ENCODE assay signal across 11 mouse cellular contexts in the genomic region with DNA sequence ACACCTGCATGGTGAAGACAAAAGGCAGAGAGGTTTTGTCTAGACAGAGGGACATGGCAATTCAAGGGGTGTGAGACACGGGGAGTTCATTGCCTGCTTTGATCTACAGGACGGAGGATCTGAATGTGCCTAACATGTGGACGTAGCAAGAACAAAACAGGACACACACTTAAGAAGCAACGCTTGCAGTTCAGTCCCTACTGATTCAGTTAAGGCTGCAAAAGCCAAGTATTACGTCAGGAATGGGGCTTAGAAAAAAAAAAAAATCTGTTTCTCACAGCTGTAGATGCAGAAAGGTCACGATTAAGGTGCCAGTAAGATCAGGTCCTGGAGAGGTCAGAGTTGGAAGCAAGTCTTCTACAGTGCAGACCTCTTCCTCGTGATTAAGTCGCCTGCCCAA. TPM values are rescaled to one million over a fixed set of nuclear protein-coding genes. Genes with fewer than 3 reads are reported as not detected.
DNase-seq lines count a peak whose midpoint lies in the region; ATAC-seq and TF ChIP-seq lines count a peak whose summit lies in the region.
"Had no signal": no experiment of that assay in that cellular context is flagged by ENCODE, and none has a peak within 500 bp of the region (broad histone marks: within the 10 kb centered on the region; RNA-seq: fewer than 3 reads in every experiment).

No protein-coding gene starts in this region.

- H3K4me1 ChIP-seq in heart, embryonic 12.5 days (replicated peaks) = peaks cover 6% of the 10 kb centered on the region; the same call in 1 of the 2 replicates
- H3K4me1 ChIP-seq in lung, adult 2 months (ENCODE audit: control insufficient read depth, insufficient read depth, low read length) = no peaks in the 10 kb centered on the region
- H3K4me1 ChIP-seq in limb, embryonic 13.5 days = peaks cover 16% of the 10 kb centered on the region

- no peak; the same call in 1 of the 2 replicates for ATAC-seq in heart, embryonic 12.5 days (ENCODE audit: insufficient number of reproducible peaks, low FRiP score)
- ATAC-seq in limb, embryonic 13.5 days (ENCODE audit: low FRiP score, low read depth) = no peak

- no peak overlapping the region for H3K4me2 ChIP-seq in heart, embryonic 12.5 days
- H3K4me2 ChIP-seq in limb, embryonic 13.5 days (replicated peaks) = peak overlapping the region; percentile 43; the same call in 1 of the 2 replicates
- H3K4me2 ChIP-seq: hindbrain, embryonic 15.5 days had no signal

- TF ChIP-seq CTCF in lung, adult 2 months (IDR thresholded peaks at IDR 0.05; ENCODE audit: insufficient read depth, low read length) = no peak

- no peaks in the 10 kb centered on the region for H3K36me3 ChIP-seq in heart, embryonic 12.5 days
- H3K36me3 ChIP-seq in limb, embryonic 13.5 days = no peaks in the 10 kb centered on the region
- H3K36me3 ChIP-seq: hindbrain, embryonic 15.5 days had no signal

- no peak overlapping the region for H3K9ac ChIP-seq in heart, embryonic 12.5 days
- no peak overlapping the region for H3K9ac ChIP-seq in limb, embryonic 13.5 days
- H3K9ac ChIP-seq: hindbrain, embryonic 15.5 days had no signal

- no peak for TF ChIP-seq POLR2A in lung, adult 2 months (IDR thresholded peaks at IDR 0.05; ENCODE audit: borderline replicate concordance, extremely low read depth, low read depth, low read length)

- DNase-seq in heart, adult 18-20 months = peak; percentile 34 to 46
- peak; percentile 6 for DNase-seq in lung, postnatal 36 days
- DNase-seq in lung, adult 2 months = no peak
- DNase-seq in spleen, adult 18-20 months = no peak
- no peak for DNase-seq in layer of hippocampus, postnatal 36 days
- DNase-seq: cerebellum, adult 11 months; thymus, postnatal 25 days had no signal

- no peaks in the 10 kb centered on the region for H3K27me3 ChIP-seq in heart, embryonic 12.5 days (replicated peaks)
- no peaks in the 10 kb centered on the region for H3K27me3 ChIP-seq in limb, embryonic 13.5 days
- H3K27me3 ChIP-seq: hindbrain, embryonic 15.5 days had no signal

- H3K9me3 ChIP-seq in heart, embryonic 12.5 days (replicated peaks) = no peaks in the 10 kb centered on the region
- no peaks in the 10 kb centered on the region for H3K9me3 ChIP-seq in limb, embryonic 13.5 days
- H3K9me3 ChIP-seq: hindbrain, embryonic 15.5 days had no signal

- 59% methylated on average over 8 of the region's 8 CpGs for WGBS in heart, embryonic 12.5 days
- 50% methylated on average over 8 of the region's 8 CpGs for WGBS in lung, adult 2 months
- 35% methylated on average over 8 of the region's 8 CpGs for WGBS in limb, embryonic 13.5 days

- H3K27ac ChIP-seq in heart, embryonic 12.5 days (ENCODE audit: poor library complexity, severe bottlenecking) = no peak overlapping the region
- peak overlapping the region; percentile 11; the same call in 1 of the 2 replicates for H3K27ac ChIP-seq in limb, embryonic 13.5 days
- H3K27ac ChIP-seq: hindbrain, embryonic 15.5 days; macrophage had no signal

- H3K4me3 ChIP-seq in heart, embryonic 12.5 days = no peak overlapping the region
- H3K4me3 ChIP-seq in lung, adult 2 months (replicated peaks; ENCODE audit: extremely low read depth, low read depth, low read length) = no peak overlapping the region
- H3K4me3 ChIP-seq in limb, embryonic 13.5 days = no peak overlapping the region
- H3K4me3 ChIP-seq: hindbrain, embryonic 15.5 days had no signal

RNA-seq across cellular contexts. Expression of a gene that starts 14.5 kb away (rescaled TPM):
- 1 to 10 TPM; 1.6 to 3.4 TPM for total RNA-seq in heart, adult 18-20 months (2021)
- 2.2 and 2.6 TPM in 2 replicates for polyA plus RNA-seq in heart, embryonic 12.5 days (2016; fragmentation: Nextera tagmentation; extraction: Ambion mirVana)
- polyA plus RNA-seq in lung, adult 2 months (2012; rRNA removed) = 0.61 and 1.4 TPM in 2 replicates
- polyA plus RNA-seq in limb, embryonic 13.5 days (2015; fragmentation: Nextera tagmentation; extraction: Ambion mirVana) = 3.4 and 5.9 TPM in 2 replicates
- 10 to 100 TPM; 14.2 to 16.8 TPM for total RNA-seq in layer of hippocampus, postnatal 36 days (2021)

Comparison
In these comparisons a context has a peak if more than half of its experiments do, and no peak if none do; other contexts are left out.
1. DNase-seq: peak in heart, adult 18-20 months (2 of 2) and lung, postnatal 36 days (single experiment); none in lung, adult 2 months (single experiment), spleen, adult 18-20 months (0 of 2) and layer of hippocampus, postnatal 36 days (0 of 2).